Mouse (Mus musculus): Measurements from ENCODE around the gene Tbl3. TPM values are rescaled to one million over a fixed set of nuclear protein-coding genes. Genes with fewer than 3 reads are reported as not detected.

Gene Tbl3
- polyA plus RNA-seq, 1 experiment from 2014 or later, result 53.2 TPM

GRCm38 (mm10) chr17:24650070-24650616 lies 57.3 kb downstream of the Tbl3 start, which contains the start of gene Slc9a3r2:
TSS of gene Slc9a3r2 (minus strand) at chr17:24650327.
- DNase-seq (no peak), ATAC-seq (ENCODE audit: low read depth) (peak; percentile 45)
- H3K27me3 ChIP-seq, result peaks cover 60% of the 10 kb centered on the region
- H3K4me1 ChIP-seq (replicated peaks), result peaks cover 33% of the 10 kb centered on the region
- WGBS (ENCODE audit: insufficient replicate concordance), result under 1% methylated on average over 28 of the region's 41 CpGs
- peak within 1 kb of the TSS; percentile 62 for H3K4me3 ChIP-seq (replicated peaks)
- H3K9me3 ChIP-seq (replicated peaks), result no peaks in the 10 kb centered on the region
- peak within 1 kb of the TSS; percentile 68 for H3K9ac ChIP-seq
- H3K36me3 ChIP-seq, result no peaks in the 10 kb centered on the region
- no peak within 1 kb of the TSS for H3K27ac ChIP-seq
- peak within 1 kb of the TSS; percentile 82 for H3K4me2 ChIP-seq

DNA sequence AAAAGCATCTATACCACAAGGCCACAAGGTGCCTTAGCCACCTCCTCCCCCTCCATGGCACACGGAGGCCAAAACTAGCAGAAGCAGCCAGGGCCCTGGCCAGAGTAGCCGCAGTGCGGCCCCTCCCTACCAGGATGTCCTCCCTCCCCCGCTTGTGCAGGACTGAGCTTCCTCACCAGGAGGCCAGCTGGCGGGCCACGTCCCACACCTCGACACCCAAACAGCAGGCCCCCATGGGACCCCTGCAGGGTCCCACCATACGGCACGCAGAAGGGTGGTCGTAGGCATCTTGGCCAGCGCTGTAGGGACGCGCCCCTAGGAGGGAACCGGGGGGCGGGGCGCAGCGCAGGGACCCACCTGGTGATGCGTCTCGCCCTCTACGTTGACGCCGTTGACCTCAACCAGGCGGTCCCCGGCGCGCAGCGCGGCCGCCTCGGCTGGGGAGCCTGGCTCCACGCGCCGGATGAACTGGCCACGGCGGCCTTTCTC lies 57.8 kb downstream of the Tbl3 start:
- no peak for DNase-seq
- WGBS (ENCODE audit: insufficient replicate concordance), result 1% methylated on average over 35 of the region's 35 CpGs
- H3K4me1 ChIP-seq (replicated peaks), result peaks cover 38% of the 10 kb centered on the region

GRCm38 (mm10) chr17:24648731-24649377 lies 58.6 kb downstream of the Tbl3 start:
- Histone ChIP-seq H3K4me2 (peak overlapping the region; percentile 82), H3K9me3 (replicated peaks) (no peaks in the 10 kb centered on the region), H3K27ac (no peak overlapping the region), H3K4me3 (replicated peaks) (peak overlapping the region; percentile 62), H3K4me1 (replicated peaks) (peaks cover 45% of the 10 kb centered on the region), H3K36me3 (no peaks in the 10 kb centered on the region), H3K27me3 (peaks cover 60% of the 10 kb centered on the region), H3K9ac (no peak overlapping the region)
- 67% methylated on average over 10 of the region's 10 CpGs for WGBS (ENCODE audit: insufficient replicate concordance)
- ATAC-seq (ENCODE audit: low read depth) (no peak), DNase-seq (no peak)

More for the DNA sequence above, 57.8 kb downstream of the Tbl3 start:
- peak overlapping the region; percentile 82 for H3K4me2 ChIP-seq
- no peak for ATAC-seq (ENCODE audit: low read depth)
- H3K27ac ChIP-seq, result no peak overlapping the region
- H3K4me3 ChIP-seq (replicated peaks), result peak overlapping the region; percentile 62
- no peaks in the 10 kb centered on the region for H3K9me3 ChIP-seq (replicated peaks)
- H3K9ac ChIP-seq, result peak overlapping the region; percentile 68
- H3K36me3 ChIP-seq, result no peaks in the 10 kb centered on the region
- peaks cover 60% of the 10 kb centered on the region for H3K27me3 ChIP-seq

Other genes with a start within 250 kb of the Tbl3 start
- 11.7 and 13.0 TPM in 2 replicates for gene E4f1, start 237.3 kb downstream of the Tbl3 start, polyA plus RNA-seq (2015; fragmentation: Nextera tagmentation; extraction: Ambion mirVana)
- gene Pgp, start 237.3 kb downstream of the Tbl3 start, polyA plus RNA-seq (2015; fragmentation: Nextera tagmentation; extraction: Ambion mirVana), result 84.0 and 86.7 TPM in 2 replicates
- gene Bricd5, start 233.8 kb downstream of the Tbl3 start, polyA plus RNA-seq (2015; fragmentation: Nextera tagmentation; extraction: Ambion mirVana), result 0.13 TPM in 1 of 2 replicates, not detected in the other
- 11.7 and 13.8 TPM in 2 replicates for gene Mlst8, start 228.6 kb downstream of the Tbl3 start, polyA plus RNA-seq (2015; fragmentation: Nextera tagmentation; extraction: Ambion mirVana)
- 0.15 and 0.20 TPM in 2 replicates for gene Caskin1, start 219.1 kb downstream of the Tbl3 start, polyA plus RNA-seq (2015; fragmentation: Nextera tagmentation; extraction: Ambion mirVana)
- 40.7 and 43.9 TPM in 2 replicates for gene Traf7, start 179.7 kb downstream of the Tbl3 start, polyA plus RNA-seq (2015; fragmentation: Nextera tagmentation; extraction: Ambion mirVana)
- gene Rab26, start 173.4 kb downstream of the Tbl3 start, polyA plus RNA-seq (2015; fragmentation: Nextera tagmentation; extraction: Ambion mirVana), result 0.88 and 0.99 TPM in 2 replicates
- gene Pkd1, start 157.8 kb downstream of the Tbl3 start, polyA plus RNA-seq (2015; fragmentation: Nextera tagmentation; extraction: Ambion mirVana), result 2.2 and 3.3 TPM in 2 replicates
- gene Tsc2, start 75.0 kb downstream of the Tbl3 start, polyA plus RNA-seq (2015; fragmentation: Nextera tagmentation; extraction: Ambion mirVana), result 18.6 and 22.4 TPM in 2 replicates
- 8.4 and 9.2 TPM in 2 replicates for gene Nthl1, start 75.0 kb downstream of the Tbl3 start, polyA plus RNA-seq (2015; fragmentation: Nextera tagmentation; extraction: Ambion mirVana)
- gene Slc9a3r2, start 57.3 kb downstream of the Tbl3 start, polyA plus RNA-seq (2015; fragmentation: Nextera tagmentation; extraction: Ambion mirVana), result 9.8 and 10.2 TPM in 2 replicates
- 0.24 and 0.28 TPM in 2 replicates for gene Npw, start 49.2 kb downstream of the Tbl3 start, polyA plus RNA-seq (2015; fragmentation: Nextera tagmentation; extraction: Ambion mirVana)
- 9.5 and 13.1 TPM in 2 replicates for gene Zfp598, start 38.0 kb downstream of the Tbl3 start, polyA plus RNA-seq (2015; fragmentation: Nextera tagmentation; extraction: Ambion mirVana)
- gene Syngr3, start 17.7 kb downstream of the Tbl3 start, polyA plus RNA-seq (2015; fragmentation: Nextera tagmentation; extraction: Ambion mirVana), result 0.10 and 0.31 TPM in 2 replicates
- 41.3 and 47.7 TPM in 2 replicates for gene Gfer, start 11.5 kb downstream of the Tbl3 start, polyA plus RNA-seq (2015; fragmentation: Nextera tagmentation; extraction: Ambion mirVana)
- 0.14 and 0.34 TPM in 2 replicates for gene Noxo1, start 11.4 kb downstream of the Tbl3 start, polyA plus RNA-seq (2015; fragmentation: Nextera tagmentation; extraction: Ambion mirVana)
- 0.10 TPM in 1 of 2 replicates, not detected in the other for gene Rnf151, start 10.4 kb upstream of the Tbl3 start, polyA plus RNA-seq (2015; fragmentation: Nextera tagmentation; extraction: Ambion mirVana)
- 1,350 and 1,469 TPM in 2 replicates for gene Rps2, start 10.5 kb upstream of the Tbl3 start, polyA plus RNA-seq (2015; fragmentation: Nextera tagmentation; extraction: Ambion mirVana)
- 206 and 216 TPM in 2 replicates for gene Ndufb10, start 16.8 kb upstream of the Tbl3 start, polyA plus RNA-seq (2015; fragmentation: Nextera tagmentation; extraction: Ambion mirVana)
- gene Rpl3l, start 20.2 kb upstream of the Tbl3 start, polyA plus RNA-seq (2015; fragmentation: Nextera tagmentation; extraction: Ambion mirVana), result 0.10 TPM in 1 of 2 replicates, not detected in the other
- 21.3 and 21.8 TPM in 2 replicates for gene Msrb1, start 29.0 kb upstream of the Tbl3 start, polyA plus RNA-seq (2015; fragmentation: Nextera tagmentation; extraction: Ambion mirVana)
- not detected in 2 replicates for gene Hs3st6, start 45.3 kb upstream of the Tbl3 start, polyA plus RNA-seq (2015; fragmentation: Nextera tagmentation; extraction: Ambion mirVana)
- 1.5 and 1.6 TPM in 2 replicates for gene Meiob, start 96.6 kb upstream of the Tbl3 start, polyA plus RNA-seq (2015; fragmentation: Nextera tagmentation; extraction: Ambion mirVana)
- gene Hagh, start 132.5 kb upstream of the Tbl3 start, polyA plus RNA-seq (2015; fragmentation: Nextera tagmentation; extraction: Ambion mirVana), result 79.5 and 83.1 TPM in 2 replicates
- gene Fahd1, start 142.7 kb upstream of the Tbl3 start, polyA plus RNA-seq (2015; fragmentation: Nextera tagmentation; extraction: Ambion mirVana), result 34.6 and 34.9 TPM in 2 replicates
- gene Igfals, start 158.3 kb upstream of the Tbl3 start, polyA plus RNA-seq (2015; fragmentation: Nextera tagmentation; extraction: Ambion mirVana), result 5.1 and 6.0 TPM in 2 replicates
- 89.3 and 93.2 TPM in 2 replicates for gene Nubp2, start 178.7 kb upstream of the Tbl3 start, polyA plus RNA-seq (2015; fragmentation: Nextera tagmentation; extraction: Ambion mirVana)
- gene Spsb3, start 179.0 kb upstream of the Tbl3 start, polyA plus RNA-seq (2015; fragmentation: Nextera tagmentation; extraction: Ambion mirVana), result 37.9 and 38.4 TPM in 2 replicates
- gene Eme2, start 187.4 kb upstream of the Tbl3 start, polyA plus RNA-seq (2015; fragmentation: Nextera tagmentation; extraction: Ambion mirVana), result 13.8 and 14.6 TPM in 2 replicates
- gene Mrps34, start 187.5 kb upstream of the Tbl3 start, polyA plus RNA-seq (2015; fragmentation: Nextera tagmentation; extraction: Ambion mirVana), result 84.2 TPM in 2 replicates
- gene Nme3, start 188.8 kb upstream of the Tbl3 start, polyA plus RNA-seq (2015; fragmentation: Nextera tagmentation; extraction: Ambion mirVana), result 65.6 and 66.8 TPM in 2 replicates
- 7.6 and 8.6 TPM in 2 replicates for gene Mapk8ip3, start 229.3 kb upstream of the Tbl3 start, polyA plus RNA-seq (2015; fragmentation: Nextera tagmentation; extraction: Ambion mirVana)